Mouse (Mus musculus): ENCODE results near the gene Olfr1034. TPM values are rescaled to one million over a fixed set of nuclear protein-coding genes. Genes with fewer than 3 reads are reported as not detected.

The Olfr1034 gene
- polyA plus RNA-seq (2014; fragmentation: Illumina TruSeq; extraction: RNeasy Lipid Tissue Mini Kit (QIAGEN cat#74804)) = 4.1 TPM

DNA sequence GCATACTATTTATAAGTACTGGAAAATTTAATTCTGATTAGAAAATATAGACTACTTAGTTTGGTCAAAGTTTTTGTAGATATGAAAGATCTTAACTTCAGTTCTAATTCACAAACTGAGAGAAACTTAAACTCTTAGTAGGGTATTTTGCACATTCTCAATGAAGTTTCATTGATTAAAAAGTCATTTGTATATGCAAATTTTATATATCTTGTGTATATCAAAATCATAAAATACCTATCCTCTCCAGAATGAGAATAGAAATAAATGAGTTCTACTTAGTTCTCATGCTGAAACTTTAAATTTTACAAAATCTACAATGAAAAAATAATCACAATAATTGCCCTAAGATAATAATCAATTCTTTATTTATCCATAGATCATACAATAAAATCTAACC, at the start of gene Olfr1034:
TSS of gene Olfr1034 (plus strand) at position 301 of the 400 bp plus-strand sequence.

DNA sequence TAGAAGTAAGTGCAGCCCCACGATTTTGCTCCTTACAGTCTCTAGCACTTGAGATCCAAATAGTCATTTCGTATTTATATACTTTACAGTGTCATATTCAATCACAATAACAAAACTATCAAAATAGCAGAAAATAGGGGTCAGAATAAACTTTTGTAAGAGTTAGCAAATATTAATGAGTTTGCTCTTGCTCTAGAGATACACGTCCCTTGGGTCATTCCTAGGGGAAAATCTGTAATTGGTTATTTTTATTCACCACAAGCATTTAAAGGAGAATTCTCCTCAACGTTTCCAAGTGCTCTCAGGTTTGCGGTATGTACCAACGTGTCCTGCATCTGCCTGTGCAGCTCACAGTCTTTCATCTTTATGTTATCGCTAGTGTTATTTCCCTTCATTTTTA, 40.4 kb upstream of the Olfr1034 start, which contains the start of gene Olfr1032:
TSS of gene Olfr1032 (plus strand) at position 301 of the 400 bp plus-strand sequence.

DNA sequence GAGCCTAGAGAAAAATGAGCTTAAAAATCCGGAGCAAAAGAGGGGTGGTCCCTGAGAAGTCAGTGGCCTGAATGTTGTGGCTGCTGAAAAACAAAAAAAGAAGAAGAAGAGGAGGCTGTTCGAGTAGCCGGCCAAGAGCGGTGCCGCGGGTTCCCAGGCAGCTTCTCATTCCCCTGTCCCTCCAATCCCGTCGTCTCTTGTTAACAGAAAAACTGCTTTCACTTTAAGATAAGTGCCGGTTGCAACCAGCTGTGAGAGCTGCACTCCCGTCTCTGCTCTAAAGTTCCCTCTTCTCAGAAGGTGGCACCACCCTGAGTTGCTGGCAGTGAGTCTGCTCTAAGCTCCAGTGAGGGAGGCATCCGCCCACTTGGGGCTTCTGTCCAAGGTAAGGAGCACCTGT, 25.3 kb upstream of the Olfr1034 start, which contains the start of gene Olfr1033:
TSS of gene Olfr1033 (plus strand) at position 228 of the 400 bp plus-strand sequence.

DNA sequence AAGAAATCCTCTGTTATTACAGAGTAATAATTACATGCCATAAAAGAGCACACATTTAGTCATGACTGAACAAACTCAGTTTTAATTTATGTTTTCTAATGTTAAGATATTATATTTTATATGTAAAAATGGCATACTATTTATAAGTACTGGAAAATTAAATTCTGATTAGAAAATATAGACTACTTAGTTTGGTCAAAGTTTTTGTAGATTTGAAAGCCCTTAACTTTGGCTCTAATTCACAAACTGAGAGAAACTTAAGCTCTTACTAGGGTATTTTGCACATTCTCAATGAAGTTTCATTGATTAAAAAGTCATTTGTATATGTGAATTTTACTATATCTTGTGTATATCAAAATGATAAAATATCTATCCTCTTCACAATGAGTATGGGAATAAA, 28.0 kb downstream of the Olfr1034 start, which contains the start of gene Olfr1036:
TSS of gene Olfr1036 (plus strand) at position 301 of the 400 bp plus-strand sequence.

DNA sequence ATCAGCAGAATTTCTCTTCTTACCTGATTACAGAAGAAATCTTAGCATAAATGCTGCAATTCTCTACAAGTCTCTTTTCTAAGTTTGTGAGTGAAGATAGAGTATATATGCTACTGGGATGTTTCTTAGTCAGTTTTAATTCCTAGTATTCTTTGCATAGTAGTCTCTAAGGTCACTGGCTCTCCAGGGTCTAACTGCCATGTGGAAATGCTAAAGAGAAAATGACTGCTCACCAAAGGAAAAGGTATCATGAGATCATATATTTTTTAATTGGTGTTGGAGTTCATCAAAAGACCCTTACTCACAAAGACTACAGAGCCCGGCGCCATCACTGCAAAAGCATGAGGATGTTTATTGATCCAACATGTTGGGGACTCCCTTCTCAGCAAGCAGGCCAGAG, 41.6 kb downstream of the Olfr1034 start, which contains the start of gene Olfr1037:
TSS of gene Olfr1037 (minus strand) at position 101 of the 400 bp plus-strand sequence.

Other genes starting within 250 kb of the Olfr1034 start
- not detected for gene Olfr1016, start 243.3 kb upstream of the Olfr1034 start, polyA plus RNA-seq (2014; fragmentation: Illumina TruSeq; extraction: RNeasy Lipid Tissue Mini Kit (QIAGEN cat#74804))
- gene Olfr1018, start 227.4 kb upstream of the Olfr1034 start, polyA plus RNA-seq (2014; fragmentation: Illumina TruSeq; extraction: RNeasy Lipid Tissue Mini Kit (QIAGEN cat#74804)) = not detected
- gene Olfr1019, start 200.4 kb upstream of the Olfr1034 start, polyA plus RNA-seq (2014; fragmentation: Illumina TruSeq; extraction: RNeasy Lipid Tissue Mini Kit (QIAGEN cat#74804)) = not detected
- not detected for gene Olfr1020, start 198.8 kb upstream of the Olfr1034 start, polyA plus RNA-seq (2014; fragmentation: Illumina TruSeq; extraction: RNeasy Lipid Tissue Mini Kit (QIAGEN cat#74804))
- gene Olfr1022, start 177.3 kb upstream of the Olfr1034 start, polyA plus RNA-seq (2014; fragmentation: Illumina TruSeq; extraction: RNeasy Lipid Tissue Mini Kit (QIAGEN cat#74804)) = not detected
- not detected for gene Olfr1023, start 160.2 kb upstream of the Olfr1034 start, polyA plus RNA-seq (2014; fragmentation: Illumina TruSeq; extraction: RNeasy Lipid Tissue Mini Kit (QIAGEN cat#74804))
- gene Olfr1024, start 140.8 kb upstream of the Olfr1034 start, polyA plus RNA-seq (2014; fragmentation: Illumina TruSeq; extraction: RNeasy Lipid Tissue Mini Kit (QIAGEN cat#74804)) = not detected
- not detected for gene Olfr1025-ps1, start 130.7 kb upstream of the Olfr1034 start, polyA plus RNA-seq (2014; fragmentation: Illumina TruSeq; extraction: RNeasy Lipid Tissue Mini Kit (QIAGEN cat#74804))
- not detected for gene Olfr1026, start 124.3 kb upstream of the Olfr1034 start, polyA plus RNA-seq (2014; fragmentation: Illumina TruSeq; extraction: RNeasy Lipid Tissue Mini Kit (QIAGEN cat#74804))
- gene Olfr1028, start 95.4 kb upstream of the Olfr1034 start, polyA plus RNA-seq (2014; fragmentation: Illumina TruSeq; extraction: RNeasy Lipid Tissue Mini Kit (QIAGEN cat#74804)) = not detected
- gene Olfr1029, start 72.0 kb upstream of the Olfr1034 start, polyA plus RNA-seq (2014; fragmentation: Illumina TruSeq; extraction: RNeasy Lipid Tissue Mini Kit (QIAGEN cat#74804)) = 0.34 TPM
- gene Olfr1030, start 66.6 kb upstream of the Olfr1034 start, polyA plus RNA-seq (2014; fragmentation: Illumina TruSeq; extraction: RNeasy Lipid Tissue Mini Kit (QIAGEN cat#74804)) = not detected
- not detected for gene Olfr1031, start 55.6 kb upstream of the Olfr1034 start, polyA plus RNA-seq (2014; fragmentation: Illumina TruSeq; extraction: RNeasy Lipid Tissue Mini Kit (QIAGEN cat#74804))
- gene Olfr1032, start 40.3 kb upstream of the Olfr1034 start, polyA plus RNA-seq (2014; fragmentation: Illumina TruSeq; extraction: RNeasy Lipid Tissue Mini Kit (QIAGEN cat#74804)) = not detected
- 26.2 TPM for gene Olfr1033, start 25.2 kb upstream of the Olfr1034 start, polyA plus RNA-seq (2014; fragmentation: Illumina TruSeq; extraction: RNeasy Lipid Tissue Mini Kit (QIAGEN cat#74804))
- gene Olfr1036, start 28.1 kb downstream of the Olfr1034 start, polyA plus RNA-seq (2014; fragmentation: Illumina TruSeq; extraction: RNeasy Lipid Tissue Mini Kit (QIAGEN cat#74804)) = not detected
- gene Olfr1037, start 41.5 kb downstream of the Olfr1034 start, polyA plus RNA-seq (2014; fragmentation: Illumina TruSeq; extraction: RNeasy Lipid Tissue Mini Kit (QIAGEN cat#74804)) = not detected
- gene Olfr1039, start 90.1 kb downstream of the Olfr1034 start, polyA plus RNA-seq (2014; fragmentation: Illumina TruSeq; extraction: RNeasy Lipid Tissue Mini Kit (QIAGEN cat#74804)) = not detected
- gene Olfr1040, start 100.9 kb downstream of the Olfr1034 start, polyA plus RNA-seq (2014; fragmentation: Illumina TruSeq; extraction: RNeasy Lipid Tissue Mini Kit (QIAGEN cat#74804)) = not detected
- not detected for gene Olfr1042, start 116.0 kb downstream of the Olfr1034 start, polyA plus RNA-seq (2014; fragmentation: Illumina TruSeq; extraction: RNeasy Lipid Tissue Mini Kit (QIAGEN cat#74804))
- gene Olfr1043, start 121.7 kb downstream of the Olfr1034 start, polyA plus RNA-seq (2014; fragmentation: Illumina TruSeq; extraction: RNeasy Lipid Tissue Mini Kit (QIAGEN cat#74804)) = not detected
- not detected for gene Olfr1044, start 132.0 kb downstream of the Olfr1034 start, polyA plus RNA-seq (2014; fragmentation: Illumina TruSeq; extraction: RNeasy Lipid Tissue Mini Kit (QIAGEN cat#74804))
- not detected for gene Olfr52, start 139.8 kb downstream of the Olfr1034 start, polyA plus RNA-seq (2014; fragmentation: Illumina TruSeq; extraction: RNeasy Lipid Tissue Mini Kit (QIAGEN cat#74804))
- not detected for gene Olfr1045, start 157.1 kb downstream of the Olfr1034 start, polyA plus RNA-seq (2014; fragmentation: Illumina TruSeq; extraction: RNeasy Lipid Tissue Mini Kit (QIAGEN cat#74804))
- not detected for gene Olfr1046, start 173.5 kb downstream of the Olfr1034 start, polyA plus RNA-seq (2014; fragmentation: Illumina TruSeq; extraction: RNeasy Lipid Tissue Mini Kit (QIAGEN cat#74804))
- not detected for gene Olfr1047, start 185.5 kb downstream of the Olfr1034 start, polyA plus RNA-seq (2014; fragmentation: Illumina TruSeq; extraction: RNeasy Lipid Tissue Mini Kit (QIAGEN cat#74804))
- gene Olfr1048, start 194.4 kb downstream of the Olfr1034 start, polyA plus RNA-seq (2014; fragmentation: Illumina TruSeq; extraction: RNeasy Lipid Tissue Mini Kit (QIAGEN cat#74804)) = not detected
- gene Olfr1049, start 212.5 kb downstream of the Olfr1034 start, polyA plus RNA-seq (2014; fragmentation: Illumina TruSeq; extraction: RNeasy Lipid Tissue Mini Kit (QIAGEN cat#74804)) = not detected
- not detected for gene Olfr1051, start 233.2 kb downstream of the Olfr1034 start, polyA plus RNA-seq (2014; fragmentation: Illumina TruSeq; extraction: RNeasy Lipid Tissue Mini Kit (QIAGEN cat#74804))
- gene Olfr1052, start 246.6 kb downstream of the Olfr1034 start, polyA plus RNA-seq (2014; fragmentation: Illumina TruSeq; extraction: RNeasy Lipid Tissue Mini Kit (QIAGEN cat#74804)) = not detected

All from ovary, adult 10 weeks (tissue).